Mouse (Mus musculus) liver, embryonic 14.5 days (tissue): ENCODE data around the gene Gtf2a1.

Experiments
- CTCF ChIP-seq: IDR thresholded peaks from 2 replicates; pipeline ENCODE4 v1.5.1; 2016; ENCODE audit warnings: antibody characterized with exemption, low read depth, control low read depth
- EP300 ChIP-seq: IDR thresholded peaks from 2 replicates; pipeline ENCODE4 v1.6.1; 2016; ENCODE audit warnings: antibody characterized with exemption, low read depth

GRCm38 (mm10) chr12:91585206-91585605 lies 5.1 kb downstream of the Gtf2a1 start:
- TF ChIP-seq CTCF (no peak), EP300 (no peak)
